Mouse (Mus musculus) thymus, adult 2 months (tissue): ENCODE data around the gene Slc13a3. TPM values are rescaled to one million over a fixed set of nuclear protein-coding genes. Genes with fewer than 3 reads are reported as not detected.

Experiments used
- DNase-seq: peaks from one replicate; pipeline ENCODE4 v3.0.0; 2021
- H3K27ac ChIP-seq: fragments of 200-500 bp; 2 replicates; pipeline ENCODE4 v1.5.1; 2012; ENCODE audit warnings: low read length, control low read depth; ENCODE audit not compliant: control insufficient read depth, insufficient read depth
- H3K27me3 ChIP-seq: fragments of 200-500 bp; 2 replicates; pipeline ENCODE4 v1.6.1; 2012; ENCODE audit warnings: mild to moderate bottlenecking, low read length, moderate library complexity, mixed read lengths; ENCODE audit not compliant: control insufficient read depth, insufficient read depth
- H3K36me3 ChIP-seq: fragments of 200-500 bp; 2 replicates; pipeline ENCODE4 v1.6.1; 2012; ENCODE audit warnings: mild to moderate bottlenecking, low read length, moderate library complexity; ENCODE audit not compliant: control insufficient read depth, insufficient read depth
- H3K4me1 ChIP-seq: fragments of 200-500 bp; replicated peaks from 2 replicates; pipeline ENCODE4 v1.6.1; 2012; ENCODE audit warnings: low read length; ENCODE audit not compliant: control insufficient read depth, insufficient read depth
- H3K4me3 ChIP-seq: fragments of 200-500 bp; 2 replicates; pipeline ENCODE4 v1.5.1; 2012; ENCODE audit warnings: mild to moderate bottlenecking, low read length, control low read depth, moderate library complexity; ENCODE audit not compliant: control insufficient read depth, insufficient read depth
- CTCF ChIP-seq: fragments of 200-500 bp; IDR thresholded peaks from 2 replicates; pipeline ENCODE4 v1.5.1; 2012; ENCODE audit warnings: mild to moderate bottlenecking, control low read depth, low read length, moderate library complexity, borderline replicate concordance; ENCODE audit not compliant: control insufficient read depth, poor library complexity, insufficient read depth; ENCODE audit errors: extremely low read depth
- POLR2A ChIP-seq: fragments of 200-500 bp; IDR thresholded peaks from 2 replicates; pipeline ENCODE4 v1.6.1; 2012; ENCODE audit warnings: mild to moderate bottlenecking, low read length, control low read depth, moderate library complexity; ENCODE audit not compliant: control insufficient read depth, poor library complexity, insufficient read depth; ENCODE audit errors: extremely low read depth
- WGBS: fragments of 180-500 bp; shearing (Covaris S2); methylation state at CpG from one replicate; pipeline ENCODE4 v1.1.7; 2018; 5-methylcytosine and 5-hydroxymethylcytosine counted together
- polyA plus RNA-seq: library from polyadenylated mRNA; depleted of rRNA; stranded (reverse); fragments of >200 nt; gene quantifications from 2 replicates; pipeline ENCODE4 v1.2.3, GENCODE M21; 2012

Slc13a3 gene
- polyA plus RNA-seq, 1 experiment = 2.1 TPM

DNA sequence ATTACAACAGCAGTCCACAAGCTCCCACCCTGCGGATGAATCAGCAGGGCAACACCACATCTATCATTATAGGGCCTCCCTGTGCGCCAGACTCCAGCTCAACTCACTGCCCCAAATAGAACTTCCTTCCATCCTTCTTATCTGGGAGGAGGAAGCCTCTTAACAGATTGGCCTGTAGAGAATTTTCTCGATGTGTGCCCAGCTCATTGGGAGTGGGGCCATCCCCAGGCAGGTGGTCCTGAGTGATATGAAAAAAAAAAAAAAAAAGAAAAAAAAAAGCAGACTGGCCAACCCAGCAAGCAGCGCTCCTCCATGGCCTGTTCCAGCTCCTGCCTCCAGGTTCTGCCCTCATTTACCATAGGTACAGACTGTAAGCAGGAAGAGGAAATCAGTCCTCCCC, 97.0 kb downstream of the Slc13a3 start:
- Histone ChIP-seq H3K4me1 (no peaks in the 10 kb centered on the region), H3K27me3 (no peaks in the 10 kb centered on the region), H3K27ac (no peak overlapping the region), H3K36me3 (no peaks in the 10 kb centered on the region), H3K4me3 (no peak overlapping the region)
- WGBS = 56% methylated on average over 4 of the region's 4 CpGs
- TF ChIP-seq CTCF (no peak), POLR2A (no peak)
- DNase-seq = no peak

- Histone ChIP-seq H3K27ac (no peak overlapping the region), H3K4me3 (no peak overlapping the region), H3K36me3 (no peaks in the 10 kb centered on the region), H3K4me1 (no peaks in the 10 kb centered on the region), H3K27me3 (no peaks in the 10 kb centered on the region)
- TF ChIP-seq CTCF = no peak
- TF ChIP-seq POLR2A = no peak
- no peak for DNase-seq
- 89% methylated on average over 5 of the region's 5 CpGs for WGBS
Measured at GRCm38 (mm10) chr2:165375478-165375877, 97.6 kb downstream of the Slc13a3 start.

- Histone ChIP-seq H3K36me3 (no peaks in the 10 kb centered on the region), H3K27me3 (peaks cover 6% of the 10 kb centered on the region), H3K4me3 (no peak overlapping the region), H3K27ac (no peak overlapping the region), H3K4me1 (0 out of 2 replicates have a peak, but pooled peaks cover 4% of the 10 kb centered on the region)
- WGBS = 31% methylated on average over 3 of the region's 3 CpGs
- TF ChIP-seq CTCF (no peak), POLR2A (no peak)
- DNase-seq = no peak
Measured at GRCm38 (mm10) chr2:165371066-165371465, 102.0 kb downstream of the Slc13a3 start.

- H3K4me3 ChIP-seq = no peak overlapping the region
- H3K27ac ChIP-seq = no peak overlapping the region
- no peak for TF ChIP-seq CTCF
- no peak for TF ChIP-seq POLR2A
- H3K27me3 ChIP-seq = peaks cover 6% of the 10 kb centered on the region
- 49% methylated on average over 3 of the region's 3 CpGs for WGBS
- H3K4me1 ChIP-seq = 0 out of 2 replicates have a peak, but pooled peaks cover 4% of the 10 kb centered on the region
- no peaks in the 10 kb centered on the region for H3K36me3 ChIP-seq
- no peak for DNase-seq
Measured at GRCm38 (mm10) chr2:165370348-165370747, 102.7 kb downstream of the Slc13a3 start.

DNA sequence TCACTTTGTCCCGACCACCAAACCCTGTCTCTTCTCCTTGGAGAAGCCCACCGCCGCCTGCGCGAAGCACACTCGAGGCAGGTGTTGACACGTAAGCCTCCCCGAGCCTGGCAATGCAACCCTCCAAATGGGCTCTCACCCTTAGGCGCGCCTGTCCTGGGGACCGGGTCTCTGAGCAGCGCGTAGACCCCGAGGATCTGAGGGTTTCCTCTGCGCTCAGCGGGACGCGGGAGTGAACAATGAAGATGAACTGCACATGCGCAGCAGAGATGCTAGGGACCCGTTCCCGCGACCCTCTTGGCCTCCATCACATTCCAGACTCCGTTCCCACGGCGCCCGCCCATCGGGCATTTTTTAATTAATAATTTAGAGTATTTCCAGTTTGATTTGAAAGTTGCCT, 104.5 kb downstream of the Slc13a3 start, which contains the start of gene Zfp663:
Zfp663 (minus strand) TSS at position 234 of the 400 bp plus-strand sequence.
- Histone ChIP-seq H3K27me3 (peaks cover 6% of the 10 kb centered on the region), H3K27ac (no peak within 1 kb of the TSS), H3K36me3 (no peaks in the 10 kb centered on the region), H3K4me1 (0 out of 2 replicates have a peak, but pooled peaks cover 4% of the 10 kb centered on the region), H3K4me3 (no peak within 1 kb of the TSS)
- 17% methylated on average over 27 of the region's 27 CpGs for WGBS
- TF ChIP-seq CTCF = no peak
- no peak for TF ChIP-seq POLR2A
- no peak for DNase-seq

- TF ChIP-seq CTCF = no peak
- no peak for TF ChIP-seq POLR2A
- DNase-seq = peak; percentile 22
- WGBS = 3% methylated on average over 13 of the region's 13 CpGs
- Histone ChIP-seq H3K36me3 (no peaks in the 10 kb centered on the region), H3K4me3 (no peak overlapping the region), H3K4me1 (0 out of 2 replicates have a peak, but pooled peaks cover 4% of the 10 kb centered on the region), H3K27me3 (peaks cover 6% of the 10 kb centered on the region), H3K27ac (no peak overlapping the region)
Measured at GRCm38 (mm10) chr2:165367868-165368439, 105.1 kb downstream of the Slc13a3 start.
